Mouse (Mus musculus): ENCODE measurements around the gene Ppif. TPM values are rescaled to one million over a fixed set of nuclear protein-coding genes. Genes with fewer than 3 reads are reported as not detected.

Gene Ppif
- 102 and 108 TPM in 2 replicates for polyA plus RNA-seq (2015; fragmentation: Nextera tagmentation; extraction: Ambion mirVana)

DNA sequence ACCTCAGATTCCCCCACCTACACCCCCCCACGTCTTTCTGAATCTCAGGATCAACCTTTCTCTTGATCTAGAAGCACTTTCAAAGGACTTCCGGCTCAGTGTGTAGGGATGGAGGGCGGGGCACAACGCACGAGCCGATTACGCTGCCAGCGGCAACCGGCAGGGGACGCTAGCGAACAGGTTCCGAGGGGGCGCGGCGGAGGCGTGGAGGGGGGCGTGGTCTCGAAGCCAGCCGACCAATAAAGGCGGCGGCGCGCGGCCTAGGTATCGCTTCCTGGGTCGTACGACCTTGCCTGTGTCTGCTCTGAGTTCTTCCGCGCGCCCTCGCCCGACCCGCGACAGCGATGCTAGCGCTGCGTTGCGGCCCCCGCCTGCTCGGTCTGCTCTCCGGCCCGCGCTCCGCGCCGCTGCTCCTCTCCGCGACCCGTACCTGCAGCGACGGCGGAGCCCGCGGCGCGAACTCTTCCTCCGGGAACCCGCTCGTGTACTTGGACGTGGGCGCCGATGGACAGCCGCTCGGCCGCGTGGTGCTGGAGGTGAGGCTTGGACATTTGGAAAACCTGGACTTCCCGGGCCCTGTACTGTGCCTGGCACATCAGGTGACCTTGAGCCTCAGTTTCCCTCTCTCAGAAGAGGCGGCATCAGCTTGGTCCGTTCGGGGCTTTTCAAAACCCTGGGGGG is at the start of gene Ppif:
Gene Ppif (plus strand): TSS at position 267 of the 681 bp plus-strand sequence.
- no peaks in the 10 kb centered on the region for H3K9me3 ChIP-seq (replicated peaks)
- peak; percentile 89 for ATAC-seq (replicated peaks; ENCODE audit: insufficient number of reproducible peaks, insufficient read depth, low FRiP score, low read depth)
- H3K27ac ChIP-seq = peak within 1 kb of the TSS; percentile 82
- H3K4me1 ChIP-seq (replicated peaks) = peaks cover 36% of the 10 kb centered on the region
- H3K4me2 ChIP-seq = peak within 1 kb of the TSS; percentile 68
- WGBS = under 1% methylated on average over 66 of the region's 70 CpGs
- peak within 1 kb of the TSS; percentile 87 for H3K4me3 ChIP-seq
- H3K27me3 ChIP-seq = no peaks in the 10 kb centered on the region
- peak within 1 kb of the TSS; percentile 92 for H3K9ac ChIP-seq
- H3K36me3 ChIP-seq = peaks cover 34% of the 10 kb centered on the region; the same call in 1 of the 2 replicates

DNA sequence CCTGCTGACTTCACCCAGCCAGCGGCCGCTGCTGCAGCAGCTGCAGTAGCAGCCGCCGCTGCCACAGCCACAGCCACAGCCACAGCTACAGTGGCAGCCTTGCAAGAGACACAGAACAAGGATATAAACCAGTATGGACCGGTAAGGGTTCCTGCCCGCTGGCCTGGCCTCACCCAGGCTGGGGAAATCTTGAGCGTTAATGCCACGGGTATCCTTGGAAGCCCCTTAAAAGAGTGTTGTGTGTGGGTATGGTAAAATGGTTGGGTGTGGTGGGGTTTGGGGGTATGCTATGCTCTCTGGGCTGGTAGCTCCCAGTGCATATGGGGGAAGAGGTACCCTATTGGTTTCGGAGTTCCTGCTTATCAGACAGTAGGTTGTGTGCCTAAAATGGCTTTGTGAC is 48.2 kb upstream of the Ppif start:
- Histone ChIP-seq H3K9ac (no peak overlapping the region), H3K9me3 (replicated peaks) (no peaks in the 10 kb centered on the region), H3K36me3 (peaks cover 68% of the 10 kb centered on the region), H3K4me3 (no peak overlapping the region), H3K27me3 (no peaks in the 10 kb centered on the region), H3K4me1 (replicated peaks) (peaks cover 31% of the 10 kb centered on the region), H3K27ac (peak overlapping the region; percentile 55), H3K4me2 (no peak overlapping the region)
- ATAC-seq (replicated peaks; ENCODE audit: insufficient number of reproducible peaks, insufficient read depth, low FRiP score, low read depth) = no peak
- WGBS = 83% methylated on average over 9 of the region's 9 CpGs

DNA sequence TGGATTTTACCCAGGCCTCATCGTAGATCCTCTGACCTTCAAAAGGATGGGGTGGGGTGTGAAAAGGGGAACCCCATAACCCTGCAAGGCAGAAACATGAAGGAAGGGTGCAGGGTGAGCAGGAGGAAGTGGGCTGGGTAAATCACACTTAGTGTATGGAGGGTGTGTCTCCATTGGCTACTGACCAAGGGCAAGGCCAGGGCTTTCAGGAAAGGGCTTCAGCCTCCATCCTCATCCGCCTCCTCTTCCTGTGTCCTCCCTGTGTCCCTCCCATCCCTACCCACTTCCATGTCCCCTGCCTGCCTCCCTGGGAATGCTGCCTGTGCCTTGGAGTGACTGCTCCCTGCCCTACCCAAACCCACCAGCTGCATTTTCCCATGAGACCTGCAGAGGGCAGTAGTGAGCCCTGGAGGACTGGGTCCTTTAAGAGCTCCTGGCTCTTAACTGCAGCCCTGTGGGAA is 47.8 kb upstream of the Ppif start:
- WGBS = 55% methylated on average over 2 of the region's 2 CpGs
- peak overlapping the region; percentile 55; the same call in 1 of the 2 replicates for H3K27ac ChIP-seq
- ATAC-seq (replicated peaks; ENCODE audit: insufficient number of reproducible peaks, insufficient read depth, low FRiP score, low read depth) = peak; percentile 39; the same call in 1 of the 2 replicates

DNA sequence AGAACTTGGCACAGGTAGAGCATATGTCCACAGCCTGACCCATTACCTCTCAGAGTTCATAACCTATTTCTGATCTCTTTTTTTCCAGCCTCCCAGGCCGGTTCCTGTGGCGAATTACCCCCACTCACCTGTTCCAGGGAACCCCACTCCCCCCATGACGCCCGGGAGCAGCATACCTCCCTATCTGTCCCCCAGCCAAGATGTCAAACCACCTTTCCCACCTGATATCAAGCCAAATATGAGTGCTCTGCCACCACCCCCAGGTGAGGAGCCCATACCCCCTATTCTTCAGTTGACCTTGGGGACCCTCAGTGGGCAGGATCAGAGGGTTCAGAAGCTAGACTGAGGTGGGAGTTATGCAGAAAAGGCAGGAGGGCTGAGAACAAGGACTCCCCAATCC is 42.8 kb upstream of the Ppif start:
- Histone ChIP-seq H3K4me3 (no peak overlapping the region), H3K9me3 (replicated peaks) (no peaks in the 10 kb centered on the region), H3K4me1 (replicated peaks) (peaks cover 7% of the 10 kb centered on the region), H3K36me3 (peaks cover 96% of the 10 kb centered on the region), H3K27ac (no peak overlapping the region), H3K27me3 (no peaks in the 10 kb centered on the region), H3K4me2 (no peak overlapping the region), H3K9ac (no peak overlapping the region)
- WGBS = 91% methylated on average over 4 of the region's 4 CpGs
- ATAC-seq (replicated peaks; ENCODE audit: insufficient number of reproducible peaks, insufficient read depth, low FRiP score, low read depth) = no peak

More for the DNA sequence above, 47.8 kb upstream of the Ppif start:
- no peak overlapping the region for H3K9ac ChIP-seq
- no peak overlapping the region for H3K4me2 ChIP-seq
- H3K36me3 ChIP-seq = peaks cover 72% of the 10 kb centered on the region
- H3K9me3 ChIP-seq (replicated peaks) = no peaks in the 10 kb centered on the region
- H3K4me3 ChIP-seq = no peak overlapping the region
- peaks cover 26% of the 10 kb centered on the region for H3K4me1 ChIP-seq (replicated peaks)
- H3K27me3 ChIP-seq = no peaks in the 10 kb centered on the region

DNA sequence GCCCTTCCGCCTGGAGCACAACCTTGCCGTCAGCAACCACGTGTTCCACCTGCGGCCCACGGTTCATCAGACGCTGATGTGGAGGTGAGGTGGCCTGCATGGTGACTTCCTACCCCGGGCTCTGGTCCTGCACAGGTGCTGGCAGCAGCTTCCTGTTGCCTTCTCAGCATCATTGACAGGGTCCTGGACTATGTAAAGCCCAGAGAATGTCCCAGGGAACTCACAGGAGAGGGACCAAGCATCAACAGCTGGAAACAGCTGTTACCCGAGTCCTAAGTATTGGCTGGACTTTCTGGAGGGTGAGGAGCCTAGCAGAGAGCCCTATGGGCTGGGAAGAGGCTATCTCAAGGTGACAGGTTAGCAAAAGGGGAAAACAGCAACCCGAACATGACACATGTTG is 42.0 kb upstream of the Ppif start:
- H3K4me2 ChIP-seq = no peak overlapping the region
- no peak overlapping the region for H3K9ac ChIP-seq
- H3K36me3 ChIP-seq = peaks cover 99% of the 10 kb centered on the region
- no peak overlapping the region for H3K4me3 ChIP-seq
- no peaks in the 10 kb centered on the region for H3K27me3 ChIP-seq
- H3K9me3 ChIP-seq (replicated peaks) = no peaks in the 10 kb centered on the region
- no peak overlapping the region for H3K27ac ChIP-seq
- no peaks in the 10 kb centered on the region for H3K4me1 ChIP-seq (replicated peaks)
- no peak for ATAC-seq (replicated peaks; ENCODE audit: insufficient number of reproducible peaks, insufficient read depth, low FRiP score, low read depth)
- 83% methylated on average over 9 of the region's 9 CpGs for WGBS

DNA sequence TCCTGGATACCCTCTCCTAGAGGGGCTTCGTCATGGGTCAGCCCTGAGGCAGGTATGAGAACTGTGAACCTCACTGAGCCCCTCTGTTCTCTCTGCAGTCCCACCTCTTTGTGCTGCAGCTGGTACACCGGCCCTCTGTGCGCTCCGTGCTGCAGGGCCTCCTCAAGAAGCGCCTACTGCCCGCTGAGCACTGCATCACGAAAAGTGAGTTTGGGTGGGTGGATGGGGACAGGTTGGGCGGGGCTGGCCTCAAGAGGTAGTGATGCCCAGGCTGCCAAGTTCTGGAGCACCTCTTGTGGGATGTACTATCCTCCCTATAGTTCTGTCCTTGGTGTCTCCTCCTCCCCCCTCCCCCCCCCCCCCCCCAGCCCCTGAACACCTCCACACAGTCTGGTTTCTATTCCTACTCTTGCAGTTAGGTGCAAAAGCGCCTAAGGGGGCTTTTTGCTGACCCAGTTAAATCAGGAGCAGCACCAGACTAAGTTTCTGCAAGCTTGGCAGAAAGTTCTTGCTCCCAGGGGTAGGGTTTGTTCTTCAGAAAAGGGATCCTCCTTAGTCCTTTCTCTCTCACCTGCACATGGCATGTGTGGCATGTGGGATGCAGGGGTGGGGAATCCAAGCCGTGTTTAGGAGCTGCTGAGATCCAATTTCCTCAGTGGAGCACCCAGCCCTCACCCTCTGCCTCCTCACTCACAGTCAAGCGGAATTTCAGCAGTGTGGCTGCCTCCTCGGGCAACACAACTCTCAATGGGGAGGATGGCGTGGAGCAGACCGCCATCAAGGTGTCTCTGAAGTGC is 39.4 kb upstream of the Ppif start:
- Histone ChIP-seq H3K4me2 (no peak overlapping the region), H3K36me3 (peaks cover 96% of the 10 kb centered on the region), H3K9me3 (replicated peaks) (no peaks in the 10 kb centered on the region), H3K4me3 (no peak overlapping the region), H3K9ac (no peak overlapping the region), H3K27ac (no peak overlapping the region), H3K4me1 (replicated peaks) (no peaks in the 10 kb centered on the region), H3K27me3 (no peaks in the 10 kb centered on the region)
- 87% methylated on average over 14 of the region's 14 CpGs for WGBS
- no peak for ATAC-seq (replicated peaks; ENCODE audit: insufficient number of reproducible peaks, insufficient read depth, low FRiP score, low read depth)

DNA sequence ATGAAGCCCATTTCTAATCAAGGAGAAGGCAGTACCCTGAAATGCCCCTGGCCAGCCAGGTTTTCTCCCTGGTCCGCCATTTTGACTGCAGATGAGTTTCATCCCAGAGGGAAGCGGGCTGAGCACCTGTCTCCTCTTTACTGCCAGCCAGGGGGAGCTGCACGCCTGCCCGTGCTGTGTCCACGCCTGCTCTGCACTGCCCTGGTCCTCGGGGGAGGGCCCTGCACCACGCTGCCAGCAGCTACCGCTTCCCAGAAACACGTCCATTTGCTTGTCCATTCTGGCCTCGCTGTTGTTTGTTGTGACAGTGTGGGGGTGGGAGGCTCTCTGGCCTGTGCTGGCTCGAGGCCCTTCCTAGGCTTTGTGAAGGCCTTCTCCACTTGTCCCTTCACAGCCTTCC is 33.3 kb upstream of the Ppif start:
- peaks cover 29% of the 10 kb centered on the region for H3K4me1 ChIP-seq (replicated peaks)
- H3K9me3 ChIP-seq (replicated peaks) = no peaks in the 10 kb centered on the region
- no peak overlapping the region for H3K4me2 ChIP-seq
- no peak overlapping the region for H3K4me3 ChIP-seq
- 53% methylated on average over 11 of the region's 11 CpGs for WGBS
- no peaks in the 10 kb centered on the region for H3K27me3 ChIP-seq
- peaks cover 80% of the 10 kb centered on the region for H3K36me3 ChIP-seq
- no peak overlapping the region for H3K9ac ChIP-seq
- no peak for ATAC-seq (replicated peaks; ENCODE audit: insufficient number of reproducible peaks, insufficient read depth, low FRiP score, low read depth)
- H3K27ac ChIP-seq = 0 out of 2 replicates have a peak overlapping the region, but pooled peaks have one; percentile 6

DNA sequence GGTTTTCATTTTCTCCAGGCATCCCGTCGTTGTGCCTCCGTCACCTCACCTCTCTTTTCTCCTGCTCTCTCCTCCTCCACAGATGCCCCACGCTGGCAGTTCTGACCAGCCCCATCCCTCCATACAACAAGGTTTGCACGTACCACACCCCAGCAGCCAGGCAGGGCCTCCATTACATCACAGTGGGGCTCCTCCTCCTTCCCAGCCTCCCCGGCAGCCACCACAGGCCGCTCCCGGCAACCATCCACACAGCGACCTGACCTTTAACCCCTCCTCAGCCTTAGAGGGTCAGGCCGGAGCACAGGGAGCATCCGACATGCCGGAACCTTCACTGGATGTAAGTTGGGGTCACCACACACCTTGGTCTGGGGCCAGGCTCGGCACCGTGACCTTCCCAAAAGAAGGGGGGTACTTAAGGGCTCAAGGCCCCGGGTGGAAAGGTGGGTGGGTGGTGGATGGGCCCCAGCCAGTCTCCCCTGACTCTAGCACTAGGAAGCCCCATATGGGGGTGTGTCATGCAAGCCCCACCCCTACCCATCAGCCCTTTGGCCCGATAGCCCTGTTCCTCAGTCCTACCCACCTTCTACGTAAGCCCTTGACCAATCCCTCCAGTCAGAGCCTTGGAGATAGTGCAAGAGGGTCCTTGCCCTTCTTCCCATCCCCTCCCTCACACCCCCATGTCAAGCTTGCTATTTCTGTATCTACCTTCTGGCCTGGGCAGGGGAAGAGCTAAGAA is 32.6 kb upstream of the Ppif start:
- no peak for ATAC-seq (replicated peaks; ENCODE audit: insufficient number of reproducible peaks, insufficient read depth, low FRiP score, low read depth)

DNA sequence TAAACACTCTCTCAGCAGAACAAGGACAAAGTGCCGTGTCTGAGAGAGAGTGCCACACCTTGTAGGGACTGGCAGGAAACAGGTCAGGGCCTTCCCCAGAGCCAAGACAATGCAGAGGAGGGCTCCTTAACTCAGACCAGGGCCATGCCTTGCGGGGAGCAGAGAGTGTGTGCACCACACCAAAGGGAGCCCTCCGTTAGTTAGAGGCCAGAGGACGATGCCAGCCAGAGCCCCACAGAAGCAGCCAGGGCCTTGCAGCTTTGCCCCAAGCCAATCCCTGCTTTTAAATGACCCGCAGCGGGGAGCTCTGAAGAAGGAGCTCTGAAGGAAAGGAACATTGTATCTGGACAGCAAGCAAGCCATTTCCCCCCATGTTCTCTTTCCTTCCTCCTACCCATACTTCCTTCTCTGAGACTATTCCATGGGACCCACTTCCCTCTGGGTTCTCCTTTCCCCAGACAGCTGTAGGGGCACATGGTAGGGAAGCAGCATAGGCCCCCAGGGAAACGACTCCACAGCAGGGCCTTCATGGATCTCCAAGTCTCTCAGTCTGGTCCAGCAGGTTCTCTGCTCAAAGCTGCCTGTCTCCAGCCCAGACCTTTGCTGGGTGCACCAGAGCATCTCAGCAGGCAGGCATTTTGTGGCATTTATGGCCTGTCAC is 30.2 kb upstream of the Ppif start:
- Histone ChIP-seq H3K27me3 (no peaks in the 10 kb centered on the region), H3K9ac (no peak overlapping the region), H3K4me2 (no peak overlapping the region), H3K9me3 (replicated peaks) (no peaks in the 10 kb centered on the region), H3K4me1 (replicated peaks) (peaks cover 41% of the 10 kb centered on the region), H3K4me3 (no peak overlapping the region), H3K27ac (peak overlapping the region; percentile 52), H3K36me3 (peaks cover 55% of the 10 kb centered on the region)
- ATAC-seq (replicated peaks; ENCODE audit: insufficient number of reproducible peaks, insufficient read depth, low FRiP score, low read depth) = no peak
- 80% methylated on average over 7 of the region's 7 CpGs for WGBS

More for the DNA sequence above, 32.6 kb upstream of the Ppif start:
- H3K4me1 ChIP-seq (replicated peaks) = peaks cover 30% of the 10 kb centered on the region
- H3K4me3 ChIP-seq = no peak overlapping the region
- peaks cover 79% of the 10 kb centered on the region for H3K36me3 ChIP-seq
- H3K4me2 ChIP-seq = no peak overlapping the region
- WGBS = 81% methylated on average over 17 of the region's 17 CpGs
- H3K9ac ChIP-seq = no peak overlapping the region
- H3K27ac ChIP-seq = 0 out of 2 replicates have a peak overlapping the region, but pooled peaks have one; percentile 6
- H3K27me3 ChIP-seq = no peaks in the 10 kb centered on the region
- no peaks in the 10 kb centered on the region for H3K9me3 ChIP-seq (replicated peaks)

DNA sequence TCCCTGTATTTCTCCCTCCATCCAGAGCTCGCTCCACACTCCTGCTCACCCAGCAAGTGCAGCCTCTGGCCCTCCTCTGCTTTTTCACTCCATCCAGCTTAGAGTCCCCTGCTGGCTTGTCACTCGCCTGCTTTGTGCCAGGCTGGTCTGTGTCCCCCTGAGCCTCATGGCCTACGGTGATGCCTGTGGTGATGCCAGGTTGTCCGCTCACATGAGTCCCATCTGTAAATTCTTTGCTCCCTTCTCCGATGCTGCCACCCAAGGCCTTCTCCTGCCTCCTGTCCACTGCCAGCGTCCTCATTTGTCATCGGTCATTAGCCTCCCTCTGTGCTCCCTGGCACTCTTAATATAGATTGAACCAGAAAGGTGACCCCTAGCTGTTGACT is 29.7 kb upstream of the Ppif start:
- no peak for ATAC-seq (replicated peaks; ENCODE audit: insufficient number of reproducible peaks, insufficient read depth, low FRiP score, low read depth)
- H3K27me3 ChIP-seq = no peaks in the 10 kb centered on the region
- WGBS = 64% methylated on average over 7 of the region's 7 CpGs
- H3K4me1 ChIP-seq (replicated peaks) = peaks cover 41% of the 10 kb centered on the region
- no peak overlapping the region for H3K4me3 ChIP-seq
- H3K27ac ChIP-seq = peak overlapping the region; percentile 52
- H3K4me2 ChIP-seq = no peak overlapping the region
- no peak overlapping the region for H3K9ac ChIP-seq
- no peaks in the 10 kb centered on the region for H3K9me3 ChIP-seq (replicated peaks)
- peaks cover 50% of the 10 kb centered on the region for H3K36me3 ChIP-seq

Measured in heart, embryonic 15.5 days (tissue).